Mouse (Mus musculus) v-Abl transformed pro-B cells (cell line): ENCODE results near the gene Zc3h15.
"Not testable (repeated sequence)": the region's sequence is repeated elsewhere in the genome, so short reads cannot be mapped to it uniquely, and the experiment has no call there.

Experiments used
- in situ Hi-C, 2 experiments: fragments of 400-800 bp; cut with MboI; formaldehyde crosslinking; loops; one replicate each; pipeline ENCODE4 v1.15.1; 2025; ENCODE audit not compliant: unreplicated experiment in 2 of 2

Zc3h15 gene

GRCm38 (mm10) chr2:83644276-83645252, at the start of gene Zc3h15:
Gene Zc3h15 (plus strand): TSS chr2:83644435.
- in situ Hi-C loops, result loop anchor here (10.0 to 25.0 kb wide), 6 partner anchors 80 to 1557 kb away; partner anchors contain the start of genes Calcrl (in 2 of the 2), Gm28635 (in 1 of the 2), Itgav (in 1 of the 2) and Med19 (in 1 of the 2)

- in situ Hi-C loops, result loop anchor here in 1 of 2 experiments (10.0 to 25.0 kb wide), 2 partner anchors 154 to 1558 kb away; partner anchors contain the start of gene Zfp804a
Observed at GRCm38 (mm10) chr2:83620558-83621367, 23.5 kb upstream of the Zc3h15 start.

DNA sequence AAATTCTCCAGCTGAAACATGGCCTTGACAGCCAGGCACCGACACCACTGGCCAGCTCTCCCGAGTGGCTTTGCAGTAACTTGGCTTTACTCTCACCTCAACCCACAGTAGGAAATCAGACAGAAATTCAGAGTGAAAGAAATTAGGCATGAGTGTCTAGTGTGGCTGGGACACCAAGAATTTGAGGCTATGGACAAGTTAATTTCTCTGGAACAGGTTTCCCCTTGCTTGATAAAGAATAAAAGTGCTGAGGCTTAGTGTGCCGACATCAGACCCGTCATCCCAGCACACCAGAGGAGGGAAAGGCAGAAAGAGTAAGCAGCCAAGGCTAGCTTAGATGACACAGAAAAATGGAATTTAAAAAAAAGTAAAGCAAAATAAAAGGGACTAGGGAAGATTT, 22.7 kb upstream of the Zc3h15 start:
- in situ Hi-C loops, result loop anchor here in 1 of 2 experiments (10.0 to 25.0 kb wide), 2 partner anchors 153 to 1559 kb away; partner anchors contain the start of gene Zfp804a

- in situ Hi-C loops, result loop anchor here in 1 of 2 experiments (10.0 to 25.0 kb wide), 2 partner anchors 152 to 1560 kb away; partner anchors contain the start of gene Zfp804a
Observed at GRCm38 (mm10) chr2:83622792-83623191, 21.4 kb upstream of the Zc3h15 start.

GRCm38 (mm10) chr2:83624045-83624444, 20.2 kb upstream of the Zc3h15 start:
- in situ Hi-C loops, result loop anchor here in 1 of 2 experiments (10.0 to 25.0 kb wide), 2 partner anchors 151 to 1562 kb away; partner anchors contain the start of gene Zfp804a

DNA sequence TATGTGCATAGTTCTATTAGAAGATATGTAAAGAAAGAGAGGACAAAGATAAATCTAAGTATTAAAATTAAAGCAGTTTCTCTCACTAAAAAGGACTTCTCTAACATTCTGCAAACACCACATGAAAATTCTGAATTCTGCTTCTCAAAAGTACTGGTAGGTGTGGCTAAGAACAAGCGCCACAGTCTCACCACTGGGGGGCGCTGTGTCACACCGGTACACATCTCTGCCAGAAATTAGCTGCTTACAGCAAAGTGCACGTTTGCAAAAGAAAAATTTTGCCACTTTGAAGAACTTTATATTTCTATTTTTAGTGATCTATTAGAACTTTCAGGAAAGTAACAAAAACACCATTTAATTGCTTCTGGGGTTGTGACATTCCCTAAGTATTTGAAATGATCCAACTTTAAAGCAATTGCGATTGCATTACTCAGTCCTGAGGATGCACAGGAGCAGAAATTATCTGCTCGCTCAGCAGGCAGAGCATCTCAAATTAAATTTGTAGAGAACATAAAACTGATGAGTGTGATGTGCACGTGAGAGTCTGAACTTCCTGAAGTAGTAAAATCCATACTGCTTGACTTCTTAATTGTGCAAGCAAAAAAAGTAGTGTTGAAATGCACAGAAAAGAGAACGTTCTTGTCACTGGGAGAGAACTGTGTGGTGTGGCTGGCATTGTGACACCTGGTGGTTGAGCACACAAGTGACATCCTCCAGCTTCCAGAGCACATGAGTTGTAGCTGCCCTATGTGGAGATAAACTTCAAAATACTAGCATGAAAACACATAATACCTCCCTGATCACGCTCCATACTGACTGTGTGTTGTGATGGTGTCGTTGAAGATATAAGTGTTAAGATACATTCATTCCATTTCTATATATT, 18.8 kb upstream of the Zc3h15 start:
- in situ Hi-C loops, result loop anchor here (10.0 to 25.0 kb wide), 3 partner anchors 149 to 1538 kb away; no protein-coding TSS in a partner anchor

- in situ Hi-C loops, result loop anchor here (10.0 to 25.0 kb wide), 3 partner anchors 148 to 1540 kb away; no protein-coding TSS in a partner anchor
Observed at GRCm38 (mm10) chr2:83626881-83627280, 17.4 kb upstream of the Zc3h15 start.

DNA sequence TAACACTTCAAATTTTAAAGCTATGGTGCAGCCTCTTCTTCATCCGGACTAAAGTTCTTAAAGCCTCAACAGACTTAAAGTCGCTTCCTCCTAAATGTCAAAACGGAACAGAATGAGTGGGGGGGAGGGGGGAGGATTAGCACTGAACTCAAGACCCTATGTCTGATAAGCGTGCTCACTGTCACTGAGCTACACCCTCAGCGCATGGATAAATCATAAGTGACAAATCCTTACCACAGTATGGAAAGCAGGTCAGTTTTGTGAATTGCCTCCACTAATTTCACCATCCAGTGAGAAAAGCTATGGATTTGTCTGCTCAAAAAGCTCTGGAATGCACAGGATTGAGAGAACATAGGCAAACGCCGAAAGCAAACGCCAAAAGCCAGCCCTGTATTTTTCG, 16.7 kb upstream of the Zc3h15 start:
- in situ Hi-C loops, result loop anchor here (10.0 to 25.0 kb wide), 3 partner anchors 147 to 1540 kb away; no protein-coding TSS in a partner anchor

DNA sequence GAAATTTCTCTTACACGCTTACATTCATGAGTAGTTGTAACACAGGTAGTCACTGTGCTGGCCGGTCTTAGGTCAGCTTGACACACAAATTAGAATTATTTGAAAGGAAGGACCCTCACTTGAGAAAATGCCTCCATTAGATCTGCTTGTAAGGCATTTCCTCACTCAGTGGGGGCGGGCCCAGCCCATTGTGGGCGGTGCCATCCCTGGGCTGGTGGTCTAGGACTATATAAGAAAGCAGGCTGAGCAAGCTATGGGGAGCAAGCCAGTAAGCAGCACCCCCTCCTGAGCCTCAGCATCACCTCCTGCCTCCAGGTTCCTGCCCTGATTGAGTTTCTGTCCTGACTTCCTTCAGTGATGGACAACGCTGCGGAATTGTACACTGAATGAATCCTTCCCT, 16.3 kb upstream of the Zc3h15 start:
- in situ Hi-C loops, result loop anchor here (10.0 to 25.0 kb wide), 3 partner anchors 147 to 1541 kb away; no protein-coding TSS in a partner anchor

GRCm38 (mm10) chr2:83641993-83642392, 2.2 kb upstream of the Zc3h15 start:
- in situ Hi-C loops, result loop anchor here (10.0 to 25.0 kb wide), 6 partner anchors 83 to 1555 kb away; partner anchors contain the start of genes Calcrl (in 2 of the 2), Gm28635 (in 1 of the 2), Itgav (in 1 of the 2) and Med19 (in 1 of the 2)

- in situ Hi-C loops, result loop anchor here (10.0 to 25.0 kb wide), 6 partner anchors 76 to 1562 kb away; partner anchors contain the start of genes Calcrl (in 2 of the 2), Gm28635 (in 1 of the 2), Itgav (in 1 of the 2) and Med19 (in 1 of the 2)
Observed at GRCm38 (mm10) chr2:83648916-83649315, 4.7 kb downstream of the Zc3h15 start.

DNA sequence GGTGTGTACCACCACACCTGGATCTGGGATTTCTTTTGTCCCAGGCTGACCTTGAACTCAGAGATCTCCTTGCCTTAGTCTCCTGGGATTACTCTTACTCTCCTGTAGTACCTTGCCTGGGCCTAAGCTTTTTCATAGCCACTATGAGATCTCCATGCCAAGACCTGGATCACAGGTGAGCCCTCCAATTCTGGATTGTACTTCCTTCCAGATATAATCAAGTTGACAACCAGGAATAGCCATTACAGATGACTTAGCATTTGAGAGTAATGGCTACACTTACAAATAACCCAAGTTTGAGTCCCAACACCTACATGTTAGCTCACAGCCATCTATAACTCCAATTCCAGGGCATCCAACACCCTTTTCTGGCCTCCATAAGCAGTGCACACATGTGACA, 8.4 kb downstream of the Zc3h15 start:
- in situ Hi-C loops, result no loop called here

- in situ Hi-C loops, result no loop called here
Observed at GRCm38 (mm10) chr2:83659279-83659678, 15.0 kb downstream of the Zc3h15 start.

- in situ Hi-C loops, result no loop called here
Observed at GRCm38 (mm10) chr2:83660114-83660513, 15.9 kb downstream of the Zc3h15 start.

DNA sequence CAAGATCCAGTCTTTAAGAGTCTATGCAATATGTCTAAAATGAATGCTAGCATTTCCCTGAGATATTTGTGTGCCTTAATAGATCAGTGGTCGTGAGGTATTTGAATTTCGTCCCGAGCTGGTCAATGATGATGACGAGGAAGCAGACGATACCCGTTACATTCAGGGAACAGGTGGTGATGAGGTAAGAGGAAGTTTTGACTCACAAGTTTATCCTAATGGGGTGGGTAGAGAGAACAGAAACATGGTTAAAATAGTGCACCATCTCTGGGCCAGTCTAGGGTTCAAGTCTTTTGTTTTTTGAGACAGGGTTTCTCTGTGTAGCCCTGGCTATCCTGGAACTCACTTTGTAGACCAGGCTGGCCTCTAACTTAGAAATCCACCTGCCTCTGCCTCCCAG, 17.1 kb downstream of the Zc3h15 start:
- in situ Hi-C loops, result no loop called here

DNA sequence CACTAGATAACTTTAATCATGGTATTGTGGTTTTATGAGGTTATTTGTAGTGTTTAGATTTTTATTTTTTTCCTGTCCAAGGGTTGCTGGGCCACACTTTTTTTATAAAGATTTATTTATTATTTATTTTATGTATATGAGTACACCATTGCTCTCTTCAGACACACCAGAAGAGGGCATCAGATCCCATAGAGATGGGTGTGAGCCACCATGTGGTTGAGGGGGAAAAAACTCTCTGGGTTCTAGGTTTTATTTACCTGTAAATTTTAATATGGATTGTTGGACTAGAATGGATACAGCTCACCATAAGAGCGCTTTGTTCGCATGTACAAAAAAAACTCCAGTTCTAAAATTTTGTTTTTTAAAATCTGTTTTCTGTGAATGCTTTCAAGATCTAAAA, 20.8 kb downstream of the Zc3h15 start:
- in situ Hi-C loops, result not testable (repeated sequence)

DNA sequence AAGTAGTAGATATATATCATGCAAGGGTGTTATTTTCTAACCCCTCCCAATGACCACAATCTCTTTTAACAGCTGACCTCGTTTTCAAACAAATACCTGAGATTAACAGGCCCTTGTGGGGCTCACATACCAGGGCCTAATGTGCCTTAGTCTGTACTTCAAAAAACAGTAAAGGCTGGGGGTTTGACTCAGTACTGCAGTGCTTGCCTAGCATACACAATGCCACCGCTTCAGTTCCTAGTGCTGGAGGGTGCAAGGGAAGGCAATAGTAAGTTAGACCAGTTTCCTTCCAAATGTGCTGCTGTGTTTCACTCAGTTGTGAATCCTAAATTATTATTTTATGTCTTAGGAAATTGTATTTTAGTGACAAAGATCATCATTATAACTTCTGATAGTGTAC, 23.2 kb downstream of the Zc3h15 start:
- in situ Hi-C loops, result no loop called here

GRCm38 (mm10) chr2:83668052-83668451, 23.8 kb downstream of the Zc3h15 start:
- in situ Hi-C loops, result no loop called here

DNA sequence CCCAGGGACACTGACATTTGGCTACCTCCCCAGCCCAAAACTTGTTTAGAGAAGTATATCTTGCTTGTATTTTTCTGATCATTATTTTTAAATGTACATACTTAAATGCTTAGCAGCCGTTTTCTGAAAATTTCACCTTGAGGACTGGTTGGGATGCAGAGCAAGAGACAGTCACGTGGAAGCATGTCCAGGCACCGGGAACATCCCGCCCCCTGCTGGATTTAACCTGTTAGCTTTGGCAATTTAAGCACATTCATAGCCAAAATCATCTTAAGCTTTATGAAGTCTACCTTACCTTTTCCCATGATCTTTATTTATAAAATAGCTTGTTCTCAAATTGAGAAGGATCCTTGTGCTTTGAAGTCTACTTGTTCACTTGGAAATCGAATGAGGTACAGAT, 25.8 kb downstream of the Zc3h15 start:
- in situ Hi-C loops, result no loop called here
